Mouse (Mus musculus) limb, embryonic 10.5 days (tissue): ENCODE measurements around the gene Ghrhr. TPM values are rescaled to one million over a fixed set of nuclear protein-coding genes. Genes with fewer than 3 reads are reported as not detected.
A peak's percentile ranks its signal among the peaks of the same experiment; 100 is the strongest.

ENCODE experiments used
- DNase-seq: peaks from one replicate; pipeline ENCODE4 v3.0.0-alpha.2; 2017; ENCODE audit warnings: low spot score
- H3K27ac ChIP-seq: fragments of 300-500 bp; sonication (generic); 2 replicates; pipeline ENCODE4 v1.5.1; 2016; ENCODE audit warnings: mild to moderate bottlenecking
- H3K27me3 ChIP-seq: fragments of 300-500 bp; sonication (generic); 2 replicates; pipeline ENCODE4 v1.6.1; 2016; ENCODE audit warnings: low read depth, mild to moderate bottlenecking; ENCODE audit not compliant: poor library complexity, severe bottlenecking
- H3K36me3 ChIP-seq: fragments of 300-500 bp; sonication (generic); 2 replicates; pipeline ENCODE4 v1.6.1; 2016; ENCODE audit warnings: mild to moderate bottlenecking, moderate library complexity
- H3K4me1 ChIP-seq: fragments of 300-500 bp; sonication (generic); 2 replicates; pipeline ENCODE4 v1.6.1; 2016
- H3K4me3 ChIP-seq: fragments of 300-500 bp; sonication (generic); 2 replicates; pipeline ENCODE4 v1.5.1; 2016; ENCODE audit warnings: mild to moderate bottlenecking, moderate library complexity
- H3K9me3 ChIP-seq: fragments of 300-500 bp; sonication (generic); replicated peaks from 2 replicates; pipeline ENCODE4 v1.6.1; 2016; ENCODE audit warnings: mild to moderate bottlenecking
- WGBS: fragments of 180-500 bp; shearing (Covaris S2); methylation state at CpG from one replicate; pipeline ENCODE4 v1.1.7; 2016; 5-methylcytosine and 5-hydroxymethylcytosine counted together
- polyA plus RNA-seq: library from polyadenylated mRNA; unstranded; fragments of >200 nt; fragmentation: Nextera tagmentation; extraction: Ambion mirVana; gene quantifications from 2 replicates; pipeline ENCODE4 v1.2.1, GENCODE M21; 2016

Gene Ghrhr
- polyA plus RNA-seq, 1 experiment from 2014 or later: not detected

- no peak for DNase-seq
- Histone ChIP-seq H3K9me3 (no peaks in the 10 kb centered on the region), H3K4me1 (peaks cover 24% of the 10 kb centered on the region), H3K4me3 (no peak overlapping the region), H3K27me3 (peaks cover 4% of the 10 kb centered on the region; the same call in 1 of the 2 replicates), H3K36me3 (no peaks in the 10 kb centered on the region), H3K27ac (no peak overlapping the region)
- WGBS: 69% methylated on average over 5 of the region's 5 CpGs
These were observed 13.2 kb downstream of the Ghrhr start for GRCm38 (mm10) chr6:55389321-55389720.

- H3K27me3 ChIP-seq: peaks cover 12% of the 10 kb centered on the region; the same call in 1 of the 2 replicates
- 20% methylated on average over 4 of the region's 4 CpGs for WGBS
- no peak overlapping the region for H3K27ac ChIP-seq
- H3K4me3 ChIP-seq: no peak overlapping the region
- no peaks in the 10 kb centered on the region for H3K9me3 ChIP-seq
- peaks cover 33% of the 10 kb centered on the region for H3K4me1 ChIP-seq
- no peaks in the 10 kb centered on the region for H3K36me3 ChIP-seq
- DNase-seq: peak; percentile 49
These were observed 15.7 kb downstream of the Ghrhr start for GRCm38 (mm10) chr6:55391814-55392213.

GRCm38 (mm10) chr6:55392453-55392852, 16.4 kb downstream of the Ghrhr start:
- H3K4me3 ChIP-seq: no peak overlapping the region
- H3K4me1 ChIP-seq: peaks cover 33% of the 10 kb centered on the region
- H3K27ac ChIP-seq: no peak overlapping the region
- H3K27me3 ChIP-seq: peaks cover 12% of the 10 kb centered on the region; the same call in 1 of the 2 replicates
- 16% methylated on average over 4 of the region's 4 CpGs for WGBS
- peak; percentile 86 for DNase-seq
- H3K36me3 ChIP-seq: no peaks in the 10 kb centered on the region
- H3K9me3 ChIP-seq: no peaks in the 10 kb centered on the region

- Histone ChIP-seq H3K4me3 (no peak overlapping the region), H3K36me3 (no peaks in the 10 kb centered on the region), H3K9me3 (no peaks in the 10 kb centered on the region), H3K4me1 (peaks cover 32% of the 10 kb centered on the region), H3K27ac (no peak overlapping the region), H3K27me3 (peaks cover 13% of the 10 kb centered on the region)
- no peak for DNase-seq
- WGBS: 88% methylated on average over 10 of the region's 10 CpGs
These were observed 18.8 kb downstream of the Ghrhr start for GRCm38 (mm10) chr6:55394854-55395253.

- no peak for DNase-seq
- Histone ChIP-seq H3K36me3 (no peaks in the 10 kb centered on the region), H3K4me1 (peaks cover 31% of the 10 kb centered on the region), H3K27ac (no peak overlapping the region), H3K9me3 (no peaks in the 10 kb centered on the region), H3K27me3 (peaks cover 12% of the 10 kb centered on the region), H3K4me3 (no peak overlapping the region)
- WGBS: 52% methylated on average over 3 of the region's 3 CpGs
These were observed 20.1 kb downstream of the Ghrhr start for GRCm38 (mm10) chr6:55396176-55396575.

GRCm38 (mm10) chr6:55396622-55397041, 20.5 kb downstream of the Ghrhr start:
- H3K4me1 ChIP-seq: peaks cover 26% of the 10 kb centered on the region
- H3K4me3 ChIP-seq: no peak overlapping the region
- DNase-seq: no peak
- H3K27me3 ChIP-seq: peaks cover 12% of the 10 kb centered on the region
- 85% methylated on average over 11 of the region's 11 CpGs for WGBS
- no peak overlapping the region for H3K27ac ChIP-seq
- H3K9me3 ChIP-seq: no peaks in the 10 kb centered on the region
- no peaks in the 10 kb centered on the region for H3K36me3 ChIP-seq

GRCm38 (mm10) chr6:55398869-55399628, 23.0 kb downstream of the Ghrhr start:
- Histone ChIP-seq H3K27ac (no peak overlapping the region), H3K9me3 (no peaks in the 10 kb centered on the region), H3K27me3 (peaks cover 12% of the 10 kb centered on the region), H3K36me3 (no peaks in the 10 kb centered on the region), H3K4me1 (peaks cover 28% of the 10 kb centered on the region), H3K4me3 (no peak overlapping the region)
- WGBS: 77% methylated on average over 9 of the region's 9 CpGs
- DNase-seq: no peak

- peaks cover 28% of the 10 kb centered on the region for H3K4me1 ChIP-seq
- peaks cover 8% of the 10 kb centered on the region for H3K27me3 ChIP-seq
- H3K36me3 ChIP-seq: no peaks in the 10 kb centered on the region
- H3K27ac ChIP-seq: no peak overlapping the region
- no peak overlapping the region for H3K4me3 ChIP-seq
- no peak for DNase-seq
- 87% methylated on average over 5 of the region's 5 CpGs for WGBS
- H3K9me3 ChIP-seq: no peaks in the 10 kb centered on the region
These were observed 23.8 kb downstream of the Ghrhr start for GRCm38 (mm10) chr6:55399910-55400309.

GRCm38 (mm10) chr6:55402041-55402776, 26.1 kb downstream of the Ghrhr start:
- Histone ChIP-seq H3K27ac (no peak overlapping the region), H3K9me3 (no peaks in the 10 kb centered on the region), H3K4me1 (peaks cover 18% of the 10 kb centered on the region; the same call in 1 of the 2 replicates), H3K36me3 (no peaks in the 10 kb centered on the region), H3K27me3 (peaks cover 3% of the 10 kb centered on the region; the same call in 1 of the 2 replicates), H3K4me3 (no peak overlapping the region)
- 77% methylated on average over 9 of the region's 9 CpGs for WGBS
- DNase-seq: no peak

- Histone ChIP-seq H3K9me3 (no peaks in the 10 kb centered on the region), H3K27me3 (no peaks in the 10 kb centered on the region), H3K36me3 (no peaks in the 10 kb centered on the region), H3K27ac (no peak overlapping the region), H3K4me1 (peaks cover 22% of the 10 kb centered on the region; the same call in 1 of the 2 replicates), H3K4me3 (no peak overlapping the region)
- WGBS: 76% methylated on average over 9 of the region's 9 CpGs
- no peak for DNase-seq
These were observed 27.6 kb downstream of the Ghrhr start for GRCm38 (mm10) chr6:55403411-55404309.

- Histone ChIP-seq H3K9me3 (no peaks in the 10 kb centered on the region), H3K4me1 (peaks cover 17% of the 10 kb centered on the region; the same call in 1 of the 2 replicates), H3K27ac (no peak overlapping the region), H3K27me3 (no peaks in the 10 kb centered on the region), H3K4me3 (no peak overlapping the region), H3K36me3 (no peaks in the 10 kb centered on the region)
- 80% methylated on average over 5 of the region's 5 CpGs for WGBS
- no peak for DNase-seq
These were observed 28.4 kb downstream of the Ghrhr start for GRCm38 (mm10) chr6:55404421-55404990.

- Histone ChIP-seq H3K27ac (no peak overlapping the region), H3K9me3 (no peaks in the 10 kb centered on the region), H3K36me3 (no peaks in the 10 kb centered on the region), H3K27me3 (no peaks in the 10 kb centered on the region), H3K4me1 (peaks cover 24% of the 10 kb centered on the region), H3K4me3 (no peak overlapping the region)
- DNase-seq: no peak
- WGBS: 77% methylated on average over 4 of the region's 4 CpGs
These were observed 31.2 kb downstream of the Ghrhr start for GRCm38 (mm10) chr6:55407345-55407744.
